Mouse (Mus musculus) activated CD4-positive, CD25-positive, alpha-beta regulatory T cell, adult 9 weeks (primary cell): Measurements from ENCODE around the gene Wfdc15b. TPM values are rescaled to one million over a fixed set of nuclear protein-coding genes. Genes with fewer than 3 reads are reported as not detected.

Experiments used
- polyA plus RNA-seq: library from polyadenylated mRNA; unstranded; fragments of 100-300 nt; shearing (Covaris generic); gene quantifications from one replicate; pipeline ENCODE4 v1.2.1, GENCODE M21; 2017

Wfdc15b gene
- not detected for polyA plus RNA-seq

DNA sequence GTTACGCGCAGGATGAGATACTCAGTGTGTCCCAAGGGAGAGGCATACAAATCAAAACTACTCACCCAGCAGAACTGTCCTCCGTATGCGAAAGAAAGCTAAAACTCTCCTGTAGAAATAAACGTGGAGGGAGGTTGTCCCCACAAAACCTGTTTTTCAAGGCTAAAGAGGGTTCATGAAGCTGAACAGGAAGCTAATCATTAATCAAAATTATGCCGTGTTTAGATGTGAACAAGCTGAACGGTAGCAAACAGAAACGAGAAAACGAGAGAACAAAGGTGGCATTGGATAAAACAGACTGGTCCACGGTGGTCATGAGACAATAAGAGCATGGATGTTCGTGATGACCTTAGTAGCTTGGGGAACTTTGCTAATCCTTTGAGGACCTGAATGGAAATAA lies at the start of gene Wfdc15b:
Gene Wfdc15b (minus strand): TSS at position 139 of the 400 bp plus-strand sequence.

DNA sequence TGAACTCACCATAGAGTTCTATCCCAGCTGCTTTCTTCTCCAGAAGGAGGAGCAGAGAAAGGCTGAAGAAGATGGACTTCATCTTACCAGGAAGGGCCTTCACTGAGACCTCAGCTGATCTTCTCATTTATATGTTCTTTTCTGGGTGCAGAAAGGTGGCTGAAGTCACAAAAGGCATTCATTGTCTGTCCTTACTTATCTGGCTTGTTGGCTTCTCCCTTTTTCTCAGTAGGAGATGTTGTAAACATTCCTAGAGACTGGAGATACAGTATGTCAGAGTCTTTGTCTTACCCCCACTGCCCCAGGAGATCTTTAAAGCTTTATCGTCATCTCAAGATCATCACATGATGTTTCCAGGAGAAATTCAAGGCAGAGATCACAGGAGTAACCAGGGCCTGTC lies 35.1 kb upstream of the Wfdc15b start, which contains the start of gene Svs3b:
Gene Svs3b (minus strand): TSS at position 101 of the 400 bp plus-strand sequence.

GRCm38 (mm10) chr2:164238366-164238765 lies 16.9 kb upstream of the Wfdc15b start, which contains the start of gene Svs2:
Svs2 (minus strand) TSS chr2:164238466.

DNA sequence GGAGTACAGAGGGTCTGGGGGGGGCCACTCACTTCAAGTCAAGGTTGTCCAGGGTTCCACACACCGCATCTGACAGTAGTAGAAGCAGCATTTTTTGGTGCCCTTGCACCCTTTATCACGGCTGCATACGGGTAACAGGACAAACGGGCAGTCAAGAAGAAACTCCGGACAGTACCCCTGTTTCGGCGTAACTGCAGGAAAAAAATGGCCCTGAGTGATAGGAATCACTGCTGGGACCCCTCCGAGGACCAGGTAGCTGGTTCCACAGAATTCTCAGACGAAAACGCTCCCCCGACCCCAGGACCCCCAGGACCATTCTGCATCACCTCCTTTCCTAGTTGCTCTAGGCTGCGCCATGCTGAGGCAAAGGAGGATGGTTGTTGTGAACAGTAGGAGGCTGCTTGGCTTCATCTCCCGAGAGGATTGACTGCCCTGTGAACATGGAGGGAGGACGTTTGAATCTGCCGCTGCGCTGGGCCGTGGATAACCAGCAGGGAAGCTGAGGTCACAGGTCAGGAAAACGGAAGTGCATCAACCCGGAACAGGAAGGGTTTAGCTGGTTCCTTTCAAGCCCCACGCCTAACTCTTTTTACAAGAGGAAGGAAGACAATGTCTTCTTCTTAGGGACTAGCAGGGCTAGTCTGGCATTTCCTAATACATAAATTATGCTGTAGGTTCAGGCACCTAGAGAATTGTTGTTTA lies 21.7 kb downstream of the Wfdc15b start, which contains the start of gene Wfdc15a:
Gene Wfdc15a (minus strand): TSS at position 505 of the 702 bp plus-strand sequence.

DNA sequence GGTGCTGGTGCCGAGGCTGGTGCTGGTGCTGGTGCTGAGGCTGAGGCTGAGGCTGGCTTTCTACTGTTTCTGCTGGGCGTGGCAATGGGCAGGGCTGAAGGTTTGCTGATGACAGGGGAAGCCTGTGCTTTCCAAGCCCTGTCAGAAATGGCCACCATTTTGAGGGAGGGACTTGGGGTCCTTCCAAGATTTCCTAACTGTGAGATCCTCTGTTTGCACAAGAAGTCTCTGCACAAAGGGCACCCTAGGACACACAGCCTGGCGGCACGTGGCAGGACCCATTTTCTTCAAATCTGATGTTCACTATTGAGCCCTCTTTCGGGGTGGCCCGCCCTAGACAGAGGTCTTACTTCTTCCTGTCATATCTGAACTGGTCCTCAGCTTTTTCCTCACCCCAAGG lies 30.9 kb downstream of the Wfdc15b start, which contains the start of gene Wfdc12:
Gene Wfdc12 (minus strand): TSS at position 33 of the 400 bp plus-strand sequence.

GRCm38 (mm10) chr2:164182692-164183255 lies 38.7 kb downstream of the Wfdc15b start, which contains the start of gene Wfdc5:
Wfdc5 (minus strand) TSS chr2:164182742.

DNA sequence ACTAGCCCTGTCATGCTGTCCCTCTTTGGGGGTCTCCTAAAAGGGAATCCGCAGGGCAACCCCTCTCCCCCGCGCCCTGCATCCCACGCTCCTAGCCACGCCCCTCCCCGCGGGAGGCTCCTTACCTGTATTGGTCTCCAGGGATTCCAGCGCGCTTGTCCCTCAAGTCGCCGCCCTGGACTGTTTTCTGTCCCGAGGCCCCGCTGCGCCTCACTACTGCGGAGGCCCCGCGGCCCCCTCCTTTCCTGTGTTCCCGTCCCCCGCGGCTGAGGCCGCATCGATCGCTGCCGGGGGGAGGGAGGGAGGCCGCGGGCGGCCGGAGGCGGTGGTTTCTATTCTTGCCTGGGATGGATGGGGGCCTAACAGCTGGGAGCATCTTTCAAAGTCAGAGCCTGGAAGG lies 50.6 kb downstream of the Wfdc15b start, which contains the start of gene Kcns1:
Gene Kcns1 (minus strand): TSS at position 212 of the 400 bp plus-strand sequence.

Other genes with a start within 250 kb of the Wfdc15b start
- 89.5 TPM for gene Ywhab, start 226.7 kb downstream of the Wfdc15b start, polyA plus RNA-seq
- gene Pabpc1l, start 196.2 kb downstream of the Wfdc15b start, polyA plus RNA-seq = 4.6 TPM
- 309 TPM for gene Stk4, start 151.3 kb downstream of the Wfdc15b start, polyA plus RNA-seq
- gene Tomm34, start 150.5 kb downstream of the Wfdc15b start, polyA plus RNA-seq = 147 TPM
- gene Kcns1, start 50.5 kb downstream of the Wfdc15b start, polyA plus RNA-seq = not detected
- not detected for gene Wfdc5, start 38.9 kb downstream of the Wfdc15b start, polyA plus RNA-seq
- gene Wfdc12, start 31.1 kb downstream of the Wfdc15b start, polyA plus RNA-seq = not detected
- not detected for gene Wfdc15a, start 21.5 kb downstream of the Wfdc15b start, polyA plus RNA-seq
- gene Svs2, start 16.8 kb upstream of the Wfdc15b start, polyA plus RNA-seq = not detected
- gene Svs3b, start 35.0 kb upstream of the Wfdc15b start, polyA plus RNA-seq = not detected
- not detected for gene Svs4, start 56.8 kb upstream of the Wfdc15b start, polyA plus RNA-seq
- gene Svs3a, start 67.6 kb upstream of the Wfdc15b start, polyA plus RNA-seq = not detected
- not detected for gene Svs6, start 95.1 kb upstream of the Wfdc15b start, polyA plus RNA-seq
- not detected for gene Svs5, start 111.1 kb upstream of the Wfdc15b start, polyA plus RNA-seq
- gene Slpi, start 167.4 kb upstream of the Wfdc15b start, polyA plus RNA-seq = 5.0 TPM
- not detected for gene Rbpjl, start 181.5 kb upstream of the Wfdc15b start, polyA plus RNA-seq
- not detected for gene Matn4, start 183.5 kb upstream of the Wfdc15b start, polyA plus RNA-seq
- gene Sdc4, start 222.2 kb upstream of the Wfdc15b start, polyA plus RNA-seq = 36.4 TPM
- 23.4 TPM for gene Sys1, start 235.3 kb upstream of the Wfdc15b start, polyA plus RNA-seq
- 2.2 TPM for gene Gm20458, start 239.3 kb upstream of the Wfdc15b start, polyA plus RNA-seq